Mouse (Mus musculus) liver, embryonic 13.5 days (tissue): ENCODE data around the gene Gm3500. TPM values are rescaled to one million over a fixed set of nuclear protein-coding genes. Genes with fewer than 3 reads are reported as not detected.
"Not testable (repeated sequence)": the region's sequence is repeated elsewhere in the genome, so short reads cannot be mapped to it uniquely, and the experiment has no call there.

ENCODE experiments used
- ATAC-seq: fragments of 200-750 bp; cut with Nextera tagmentation; 2 replicates; pipeline ENCODE4 v1.8.0; 2017; ENCODE audit warnings: low read depth, mild to moderate bottlenecking, moderate number of reproducible peaks, moderate library complexity
- DNase-seq: peaks from one replicate; pipeline ENCODE4 v3.0.0; 2022
- H3K27ac ChIP-seq: fragments of 300-500 bp; sonication (generic); 2 replicates; pipeline ENCODE4 v1.5.1; 2015; ENCODE audit warnings: moderate library complexity, mild to moderate bottlenecking, inconsistent platforms
- H3K27me3 ChIP-seq: fragments of 300-500 bp; sonication (generic); 2 replicates; pipeline ENCODE4 v1.6.1; 2015; ENCODE audit warnings: mild to moderate bottlenecking, inconsistent platforms
- H3K36me3 ChIP-seq: fragments of 300-500 bp; sonication (generic); 2 replicates; pipeline ENCODE4 v1.6.1; 2015; ENCODE audit warnings: mild to moderate bottlenecking, inconsistent platforms
- H3K4me1 ChIP-seq: fragments of 300-500 bp; sonication (generic); replicated peaks from 2 replicates; pipeline ENCODE4 v1.6.1; 2015; ENCODE audit warnings: inconsistent platforms
- H3K4me2 ChIP-seq: fragments of 300-500 bp; sonication (generic); 2 replicates; pipeline ENCODE4 v1.6.1; 2015; ENCODE audit warnings: inconsistent platforms, mild to moderate bottlenecking, moderate library complexity
- H3K4me3 ChIP-seq: fragments of 300-500 bp; sonication (generic); replicated peaks from 2 replicates; pipeline ENCODE4 v1.5.1; 2015; ENCODE audit warnings: mild to moderate bottlenecking, inconsistent platforms
- H3K9ac ChIP-seq: fragments of 300-500 bp; sonication (generic); 2 replicates; pipeline ENCODE4 v1.6.1; 2015; ENCODE audit warnings: mild to moderate bottlenecking, inconsistent platforms
- H3K9me3 ChIP-seq: fragments of 300-500 bp; sonication (generic); replicated peaks from 2 replicates; pipeline ENCODE4 v1.6.1; 2016; ENCODE audit warnings: inconsistent platforms
- WGBS: fragments of 180-500 bp; shearing (Covaris S2); methylation state at CpG from one replicate; pipeline ENCODE4 v1.1.7; 2015; ENCODE audit not compliant: insufficient replicate concordance; 5-methylcytosine and 5-hydroxymethylcytosine counted together
- polyA plus RNA-seq: library from polyadenylated mRNA; unstranded; fragments of >200 nt; fragmentation: Nextera tagmentation; extraction: Ambion mirVana; gene quantifications from 2 replicates; pipeline ENCODE4 v1.2.1, GENCODE M21; 2015

Gm3500 gene
- not detected in 2 replicates for polyA plus RNA-seq

GRCm38 (mm10) chr14:5388949-5389348 lies at the start of gene Gm3500:
Gene Gm3500, minus strand, starts transcription at chr14:5389049.
- not testable (repeated sequence) for H3K4me2 ChIP-seq, ATAC-seq, H3K27me3 ChIP-seq, H3K4me3 ChIP-seq, H3K36me3 ChIP-seq, H3K9ac ChIP-seq, H3K4me1 ChIP-seq, H3K9me3 ChIP-seq, DNase-seq, H3K27ac ChIP-seq
- WGBS, result no CpG with 5 or more reads among the region's 37 CpGs

- H3K9me3 ChIP-seq, H3K4me3 ChIP-seq, H3K36me3 ChIP-seq, DNase-seq, H3K27me3 ChIP-seq, H3K4me1 ChIP-seq, H3K27ac ChIP-seq, ATAC-seq, H3K9ac ChIP-seq, H3K4me2 ChIP-seq: not testable (repeated sequence)
- no CpG with 5 or more reads among the region's 2 CpGs for WGBS
Observed at GRCm38 (mm10) chr14:5334828-5335227, 54.0 kb downstream of the Gm3500 start, which contains the start of gene Gm3542. Gene Gm3542, minus strand, starts transcription at chr14:5334928.

Other genes starting within 250 kb of the Gm3500 start
- not detected in 2 replicates for gene Gm3317, start 224.5 kb downstream of the Gm3500 start, polyA plus RNA-seq
- gene Gm8271, start 203.3 kb downstream of the Gm3500 start, polyA plus RNA-seq, result not detected in 2 replicates
- not detected in 2 replicates for gene Gm3526, start 128.5 kb downstream of the Gm3500 start, polyA plus RNA-seq
- not detected in 2 replicates for gene Gm3542, start 54.1 kb downstream of the Gm3500 start, polyA plus RNA-seq
- not detected in 2 replicates for gene Gm3194, start 66.4 kb upstream of the Gm3500 start, polyA plus RNA-seq
- not detected in 2 replicates for gene Gm8246, start 88.8 kb upstream of the Gm3500 start, polyA plus RNA-seq
- gene Gm3187, start 95.2 kb upstream of the Gm3500 start, polyA plus RNA-seq, result not detected in 2 replicates
- gene Gm3488, start 112.6 kb upstream of the Gm3500 start, polyA plus RNA-seq, result 0.06 TPM in 1 of 2 replicates, not detected in the other
- gene Gm3532, start 149.4 kb upstream of the Gm3500 start, polyA plus RNA-seq, result not detected in 2 replicates
- not detected in 2 replicates for gene Gm8265, start 244.0 kb upstream of the Gm3500 start, polyA plus RNA-seq